Mouse (Mus musculus) hindbrain, embryonic 14.5 days (tissue): ENCODE data around the gene Rpl32. TPM values are rescaled to one million over a fixed set of nuclear protein-coding genes. Genes with fewer than 3 reads are reported as not detected.

Experiments used
- ATAC-seq: fragments of 200-750 bp; cut with Nextera tagmentation; 2 replicates; pipeline ENCODE4 v1.8.0; 2017; ENCODE audit warnings: moderate number of reproducible peaks, mild to moderate bottlenecking, moderate TSS enrichment, moderate library complexity; ENCODE audit not compliant: low FRiP score
- DNase-seq: peaks from one replicate; pipeline ENCODE4 v3.0.0-alpha.2; 2015; ENCODE audit warnings: low spot score
- H3K27ac ChIP-seq: fragments of 300-500 bp; sonication (generic); 2 replicates; pipeline ENCODE4 v1.5.1; 2014; ENCODE audit warnings: mild to moderate bottlenecking, moderate library complexity
- H3K27me3 ChIP-seq: fragments of 300-500 bp; sonication (generic); 2 replicates; pipeline ENCODE4 v1.6.1; 2014; ENCODE audit warnings: mild to moderate bottlenecking, low read length, mixed read lengths; ENCODE audit not compliant: control insufficient read depth, insufficient read depth
- H3K36me3 ChIP-seq: fragments of 300-500 bp; sonication (generic); replicated peaks from 2 replicates; pipeline ENCODE4 v1.6.1; 2014; ENCODE audit not compliant: control insufficient read depth, insufficient read depth
- H3K4me1 ChIP-seq: fragments of 300-500 bp; sonication (generic); replicated peaks from 2 replicates; pipeline ENCODE4 v1.6.1; 2014; ENCODE audit warnings: antibody characterized with exemption, low read length, mixed read lengths; ENCODE audit not compliant: control insufficient read depth, insufficient read depth
- H3K4me2 ChIP-seq: fragments of 300-500 bp; sonication (generic); replicated peaks from 2 replicates; pipeline ENCODE4 v1.6.1; 2014; ENCODE audit warnings: mild to moderate bottlenecking, moderate library complexity
- H3K4me3 ChIP-seq: fragments of 300-500 bp; sonication (generic); replicated peaks from 2 replicates; pipeline ENCODE4 v1.5.1; 2014; ENCODE audit warnings: mild to moderate bottlenecking, low read length
- H3K9ac ChIP-seq: fragments of 300-500 bp; sonication (generic); 2 replicates; pipeline ENCODE4 v1.6.1; 2014
- H3K9me3 ChIP-seq: fragments of 300-500 bp; sonication (generic); 2 replicates; pipeline ENCODE4 v1.6.1; 2016; ENCODE audit warnings: low read length; ENCODE audit not compliant: control insufficient read depth
- whole genome bisulfite sequencing: fragments of 180-500 bp; shearing (Covaris S2); extraction: QIAGEN DNeasy Blood & Tissue Kit; methylation state at CpG from one replicate; pipeline ENCODE4 v1.1.7; 2014; 5-methylcytosine and 5-hydroxymethylcytosine counted together
- polyA plus RNA-seq: library from polyadenylated mRNA; unstranded; fragments of >200 nt; fragmentation: Nextera tagmentation; extraction: Ambion mirVana; gene quantifications from 2 replicates; pipeline ENCODE4 v1.2.1, GENCODE M21; 2014

Gene Rpl32
- polyA plus RNA-seq, 1 experiment from 2014 or later, result 1,238 TPM

DNA sequence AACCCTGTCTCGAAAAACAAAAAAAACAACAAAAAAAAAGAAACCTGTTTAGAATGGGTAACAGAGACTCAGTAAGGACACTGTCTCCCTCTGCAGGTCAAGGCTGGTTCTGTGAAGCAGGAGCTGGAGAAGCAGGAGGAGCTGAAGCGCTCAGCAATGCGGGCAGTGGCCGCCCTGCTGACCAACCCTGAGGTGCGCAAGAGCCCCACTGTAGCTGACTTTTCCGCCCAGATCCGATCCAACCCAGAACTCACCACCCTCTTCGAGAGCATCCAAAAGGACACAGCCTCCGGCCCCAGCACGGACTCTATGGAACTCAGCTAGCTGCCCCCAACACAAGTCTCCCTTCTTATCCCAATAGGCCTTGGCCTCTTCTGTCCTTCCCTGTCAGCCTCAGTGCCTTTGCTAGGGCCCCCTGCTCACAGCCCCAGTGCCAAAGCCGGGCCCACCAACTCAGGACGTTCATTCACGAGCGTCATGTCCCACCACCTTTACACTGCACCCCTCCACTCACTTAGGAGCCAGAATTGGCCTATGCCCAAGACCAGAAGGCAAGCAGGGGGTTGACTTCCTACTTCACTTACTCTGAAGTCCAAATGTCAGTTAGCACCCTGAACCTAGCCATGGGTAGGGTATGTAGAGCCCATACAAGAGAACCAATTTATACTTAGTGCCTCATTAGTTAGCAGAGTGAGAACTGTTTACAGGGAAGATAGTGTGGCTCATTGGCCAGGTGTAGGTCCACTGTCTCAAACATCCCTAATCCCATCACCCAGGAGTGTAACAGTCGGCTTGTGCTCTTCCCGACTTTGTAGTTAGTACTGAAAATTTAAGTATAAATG lies 4.8 kb downstream of the Rpl32 start:
- Histone ChIP-seq H3K9me3 (no peaks in the 10 kb centered on the region), H3K4me3 (no peak overlapping the region), H3K4me1 (peaks cover 21% of the 10 kb centered on the region), H3K4me2 (no peak overlapping the region), H3K36me3 (peaks cover 86% of the 10 kb centered on the region), H3K9ac (no peak overlapping the region), H3K27me3 (no peaks in the 10 kb centered on the region), H3K27ac (no peak overlapping the region)
- no peak; the same call in 1 of the 2 replicates for ATAC-seq
- WGBS, result 45% methylated on average over 16 of the region's 16 CpGs
- DNase-seq, result peak; percentile 69

DNA sequence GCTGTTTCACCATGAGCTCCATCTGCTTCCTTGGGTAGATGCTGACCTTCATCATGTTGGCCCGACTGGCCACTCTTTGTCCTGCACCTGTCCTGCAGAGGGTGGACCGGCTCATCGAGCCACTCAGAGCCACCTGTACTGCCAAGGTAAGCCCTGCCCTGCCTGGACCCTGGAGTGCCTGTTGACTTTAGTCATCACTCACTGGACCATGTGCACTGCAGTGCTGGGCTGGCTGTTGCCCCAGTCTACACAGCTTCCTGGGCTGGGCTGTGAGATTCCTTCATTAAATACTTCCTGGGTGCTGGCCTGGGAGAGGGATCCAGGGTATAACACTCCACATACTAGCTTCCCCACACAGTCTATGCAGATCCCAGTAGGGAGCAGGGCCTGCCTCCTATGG lies 6.7 kb downstream of the Rpl32 start:
- Histone ChIP-seq H3K9ac (no peak overlapping the region), H3K27ac (no peak overlapping the region), H3K4me2 (no peak overlapping the region), H3K27me3 (no peaks in the 10 kb centered on the region), H3K9me3 (no peaks in the 10 kb centered on the region), H3K4me3 (no peak overlapping the region), H3K4me1 (peaks cover 13% of the 10 kb centered on the region), H3K36me3 (peaks cover 100% of the 10 kb centered on the region)
- 93% methylated on average over 3 of the region's 3 CpGs for WGBS
- DNase-seq, result no peak
- no peak for ATAC-seq

DNA sequence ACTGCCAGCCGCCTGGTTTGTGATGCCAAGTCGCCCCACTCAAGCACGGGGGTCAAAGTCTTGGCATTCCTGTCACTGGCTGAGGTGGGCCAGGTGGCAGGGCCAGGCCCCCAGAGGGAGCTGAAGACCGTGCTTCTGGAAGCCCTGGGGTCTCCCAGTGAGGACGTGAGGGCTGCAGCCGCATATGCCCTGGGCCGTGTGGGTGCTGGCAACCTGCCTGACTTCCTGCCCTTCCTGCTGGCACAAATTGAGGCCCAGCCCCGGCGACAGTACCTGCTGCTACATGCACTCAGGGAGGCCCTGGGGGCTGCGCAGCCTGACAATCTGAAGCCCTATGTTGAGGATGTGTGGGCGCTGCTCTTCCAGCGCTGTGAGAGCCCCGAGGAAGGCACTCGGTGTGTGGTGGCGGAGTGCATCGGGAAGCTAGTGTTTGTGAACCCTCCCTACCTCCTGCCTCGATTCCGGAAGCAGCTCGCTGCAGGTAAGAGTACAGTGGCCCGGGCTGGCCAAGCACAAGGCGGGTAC lies 15.8 kb downstream of the Rpl32 start:
- Histone ChIP-seq H3K4me2 (no peak overlapping the region), H3K4me1 (no peaks in the 10 kb centered on the region), H3K9me3 (no peaks in the 10 kb centered on the region), H3K9ac (no peak overlapping the region), H3K36me3 (peaks cover 96% of the 10 kb centered on the region), H3K27me3 (no peaks in the 10 kb centered on the region), H3K27ac (no peak overlapping the region), H3K4me3 (no peak overlapping the region)
- DNase-seq (no peak), ATAC-seq (no peak)
- 87% methylated on average over 21 of the region's 21 CpGs for WGBS

- H3K4me3 ChIP-seq, result no peak overlapping the region
- no peaks in the 10 kb centered on the region for H3K9me3 ChIP-seq
- no peaks in the 10 kb centered on the region for H3K4me1 ChIP-seq
- WGBS, result 86% methylated on average over 34 of the region's 34 CpGs
- H3K27me3 ChIP-seq, result no peaks in the 10 kb centered on the region
- H3K4me2 ChIP-seq, result no peak overlapping the region
- H3K9ac ChIP-seq, result no peak overlapping the region
- ATAC-seq (no peak), DNase-seq (no peak)
- H3K36me3 ChIP-seq, result peaks cover 95% of the 10 kb centered on the region
- H3K27ac ChIP-seq, result no peak overlapping the region
These were observed 16.5 kb downstream of the Rpl32 start for GRCm38 (mm10) chr6:115791842-115792686.

DNA sequence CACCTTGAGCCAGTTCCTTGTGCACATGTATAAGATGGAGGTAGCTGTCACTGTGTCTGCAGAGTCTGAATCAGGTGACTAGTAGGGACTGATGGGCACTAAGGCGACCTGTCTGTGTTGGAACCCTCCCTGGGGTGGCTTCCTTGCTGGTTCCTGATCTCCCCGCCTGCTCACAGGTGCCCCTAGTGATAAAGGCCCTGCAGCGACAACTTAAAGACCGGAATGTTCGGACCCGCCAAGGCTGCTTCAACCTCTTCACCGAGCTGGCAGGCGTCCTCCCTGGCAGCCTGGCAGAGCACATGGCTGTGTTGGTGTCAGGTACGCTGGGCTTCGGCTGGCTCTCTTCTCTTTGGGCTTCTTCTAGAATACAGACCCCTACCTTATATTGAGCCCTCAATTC lies 17.5 kb downstream of the Rpl32 start:
- no peaks in the 10 kb centered on the region for H3K4me1 ChIP-seq
- no peaks in the 10 kb centered on the region for H3K9me3 ChIP-seq
- H3K9ac ChIP-seq, result no peak overlapping the region
- no peaks in the 10 kb centered on the region for H3K27me3 ChIP-seq
- H3K4me3 ChIP-seq, result no peak overlapping the region
- peaks cover 95% of the 10 kb centered on the region for H3K36me3 ChIP-seq
- no peak overlapping the region for H3K4me2 ChIP-seq
- 91% methylated on average over 10 of the region's 10 CpGs for WGBS
- H3K27ac ChIP-seq, result no peak overlapping the region
- DNase-seq, result no peak
- ATAC-seq, result no peak

GRCm38 (mm10) chr6:115782781-115783180 lies 25.8 kb downstream of the Rpl32 start:
- Histone ChIP-seq H3K9ac (no peak overlapping the region), H3K27me3 (no peaks in the 10 kb centered on the region), H3K9me3 (no peaks in the 10 kb centered on the region), H3K27ac (no peak overlapping the region), H3K4me2 (no peak overlapping the region), H3K36me3 (peaks cover 73% of the 10 kb centered on the region), H3K4me3 (no peak overlapping the region), H3K4me1 (no peaks in the 10 kb centered on the region)
- no peak for ATAC-seq
- WGBS, result 96% methylated on average over 3 of the region's 3 CpGs
- DNase-seq, result no peak

- DNase-seq (no peak), ATAC-seq (no peak)
- H3K27ac ChIP-seq, result no peak overlapping the region
- H3K4me1 ChIP-seq, result peaks cover 22% of the 10 kb centered on the region
- peak overlapping the region; percentile 88 for H3K4me2 ChIP-seq
- H3K4me3 ChIP-seq, result peak overlapping the region; percentile 90; the same call in 1 of the 2 replicates
- 71% methylated on average over 9 of the region's 9 CpGs for WGBS
- peaks cover 10% of the 10 kb centered on the region for H3K36me3 ChIP-seq
- no peaks in the 10 kb centered on the region for H3K9me3 ChIP-seq
- H3K27me3 ChIP-seq, result no peaks in the 10 kb centered on the region
- H3K9ac ChIP-seq, result 0 out of 2 replicates have a peak overlapping the region, but pooled peaks have one; percentile 93
These were observed 32.2 kb downstream of the Rpl32 start for GRCm38 (mm10) chr6:115776363-115776762.

GRCm38 (mm10) chr6:115775838-115776237 lies 32.7 kb downstream of the Rpl32 start:
- Histone ChIP-seq H3K4me2 (peak overlapping the region; percentile 88), H3K9me3 (no peaks in the 10 kb centered on the region), H3K9ac (peak overlapping the region; percentile 93; the same call in 1 of the 2 replicates), H3K27me3 (no peaks in the 10 kb centered on the region), H3K27ac (no peak overlapping the region), H3K4me3 (peak overlapping the region; percentile 90), H3K36me3 (peaks cover 5% of the 10 kb centered on the region), H3K4me1 (peaks cover 22% of the 10 kb centered on the region)
- DNase-seq, result no peak
- WGBS, result 48% methylated on average over 3 of the region's 3 CpGs
- ATAC-seq, result no peak

DNA sequence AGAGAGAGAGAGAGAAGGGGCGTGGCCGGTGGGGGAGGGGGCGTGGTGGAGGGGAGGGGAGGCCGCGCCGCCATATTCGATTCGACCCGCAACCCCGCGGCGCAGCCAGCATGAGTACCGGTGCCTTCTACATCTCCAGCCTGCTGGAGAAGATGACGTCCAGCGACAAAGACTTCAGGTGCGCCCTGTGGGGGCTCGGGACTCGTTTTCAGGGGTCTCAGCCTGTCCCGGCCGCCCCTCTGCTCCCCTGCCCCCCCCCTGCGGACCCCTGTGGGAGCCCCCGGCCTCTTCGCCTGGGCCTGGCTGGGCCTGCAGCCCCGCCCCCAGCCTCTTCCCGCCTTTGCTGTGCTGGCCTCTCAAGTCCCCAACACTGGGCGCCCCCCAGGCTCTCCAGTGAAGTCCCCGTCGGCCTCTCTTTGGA lies 34.0 kb downstream of the Rpl32 start, which contains the start of gene Cand2:
Gene Cand2 (plus strand): TSS at position 38 of the 421 bp plus-strand sequence.
- 1% methylated on average over 24 of the region's 28 CpGs for WGBS
- peak; percentile 83 for ATAC-seq
- peaks cover 22% of the 10 kb centered on the region for H3K4me1 ChIP-seq
- H3K27ac ChIP-seq, result peak within 1 kb of the TSS; percentile 84
- H3K9ac ChIP-seq, result peak within 1 kb of the TSS; percentile 93
- H3K4me3 ChIP-seq, result peak within 1 kb of the TSS; percentile 90
- H3K27me3 ChIP-seq, result no peaks in the 10 kb centered on the region
- no peaks in the 10 kb centered on the region for H3K9me3 ChIP-seq
- peak within 1 kb of the TSS; percentile 88 for H3K4me2 ChIP-seq
- no peaks in the 10 kb centered on the region for H3K36me3 ChIP-seq
- peak; percentile 71 for DNase-seq
